Mouse (Mus musculus) ES-Bruce4 (cell line): ENCODE results near the gene Myo1e. TPM values are rescaled to one million over a fixed set of nuclear protein-coding genes. Genes with fewer than 3 reads are reported as not detected.
"Not testable (repeated sequence)": the region's sequence is repeated elsewhere in the genome, so short reads cannot be mapped to it uniquely, and the experiment has no call there.

Experiments
- H3K27ac ChIP-seq: 2 replicates; pipeline ENCODE4 v1.5.1; 2012; ENCODE audit warnings: low read length, inconsistent platforms; ENCODE audit not compliant: insufficient read depth
- H3K27me3 ChIP-seq: 2 replicates; pipeline ENCODE4 v1.6.1; 2012; ENCODE audit warnings: mild to moderate bottlenecking, low read length, inconsistent platforms; ENCODE audit not compliant: control insufficient read depth, poor library complexity, insufficient read depth, severe bottlenecking
- H3K36me3 ChIP-seq: 2 replicates; pipeline ENCODE4 v1.6.1; 2012; ENCODE audit warnings: inconsistent platforms, mild to moderate bottlenecking, low read length, moderate library complexity; ENCODE audit not compliant: control insufficient read depth, poor library complexity, insufficient read depth, severe bottlenecking
- H3K4me1 ChIP-seq: one replicate; pipeline ENCODE4 v1.8.1; 2011; ENCODE audit warnings: low read length; ENCODE audit not compliant: control insufficient read depth, insufficient read depth
- H3K4me3 ChIP-seq: 2 replicates; pipeline ENCODE4 v1.5.1; 2011; ENCODE audit warnings: low read depth, mild to moderate bottlenecking, low read length
- H3K9ac ChIP-seq: 2 replicates; pipeline ENCODE4 v1.6.1; 2012; ENCODE audit warnings: low read depth, mild to moderate bottlenecking, inconsistent platforms; ENCODE audit not compliant: poor library complexity, severe bottlenecking
- H3K9me3 ChIP-seq: replicated peaks from 2 replicates; pipeline ENCODE4 v1.6.1; 2012; ENCODE audit warnings: mild to moderate bottlenecking, low read length, inconsistent platforms; ENCODE audit not compliant: control insufficient read depth, poor library complexity, insufficient read depth, severe bottlenecking
- CTCF ChIP-seq: IDR thresholded peaks from one replicate; pipeline ENCODE4 v1.8.1; 2011; ENCODE audit warnings: low read depth, low read length
- EP300 ChIP-seq: IDR thresholded peaks from 2 replicates; pipeline ENCODE4 v1.6.1; 2011; ENCODE audit warnings: low read depth, low read length; ENCODE audit not compliant: insufficient read depth
- POLR2A ChIP-seq: IDR thresholded peaks from one replicate; pipeline ENCODE4 v1.8.1; 2011; ENCODE audit warnings: low read length; ENCODE audit not compliant: insufficient read depth
- polyA plus RNA-seq: library from polyadenylated mRNA; stranded (reverse); fragments of >200 nt; gene quantifications from 2 replicates; pipeline ENCODE4 v1.2.4, GENCODE M21; 2011; ENCODE audit warnings: low read depth; ENCODE audit not compliant: missing spikeins, insufficient read depth, insufficient read length

The Myo1e gene
- polyA plus RNA-seq, 1 experiment: 51.6 TPM

DNA sequence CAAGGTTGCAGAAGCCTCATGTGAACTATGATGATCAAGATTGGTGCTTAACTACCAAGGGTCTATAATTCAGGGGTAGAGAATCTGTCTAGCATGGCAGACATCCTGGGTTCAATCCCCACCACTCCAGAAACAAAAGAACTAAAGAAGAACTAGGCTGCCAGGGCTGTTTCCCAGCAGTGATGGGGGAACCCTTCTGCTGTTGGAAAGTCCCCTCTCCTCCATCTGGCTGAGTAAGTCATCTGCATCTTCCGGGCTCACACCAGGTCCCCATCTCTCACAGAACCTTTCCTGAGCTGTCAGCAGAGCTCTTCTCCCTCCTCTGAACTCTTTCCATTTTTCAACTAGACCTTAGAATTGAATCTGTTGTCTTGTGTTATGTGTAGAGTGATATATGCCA lies 45.9 kb downstream of the Myo1e start:
- Histone ChIP-seq H3K36me3 (no peaks in the 10 kb centered on the region), H3K27ac (no peak overlapping the region), H3K9ac (no peak overlapping the region), H3K9me3 (no peaks in the 10 kb centered on the region), H3K4me3 (no peak overlapping the region), H3K27me3 (no peaks in the 10 kb centered on the region), H3K4me1 (peaks cover 19% of the 10 kb centered on the region)
- TF ChIP-seq EP300: no peak
- TF ChIP-seq POLR2A: no peak
- TF ChIP-seq CTCF: no peak

DNA sequence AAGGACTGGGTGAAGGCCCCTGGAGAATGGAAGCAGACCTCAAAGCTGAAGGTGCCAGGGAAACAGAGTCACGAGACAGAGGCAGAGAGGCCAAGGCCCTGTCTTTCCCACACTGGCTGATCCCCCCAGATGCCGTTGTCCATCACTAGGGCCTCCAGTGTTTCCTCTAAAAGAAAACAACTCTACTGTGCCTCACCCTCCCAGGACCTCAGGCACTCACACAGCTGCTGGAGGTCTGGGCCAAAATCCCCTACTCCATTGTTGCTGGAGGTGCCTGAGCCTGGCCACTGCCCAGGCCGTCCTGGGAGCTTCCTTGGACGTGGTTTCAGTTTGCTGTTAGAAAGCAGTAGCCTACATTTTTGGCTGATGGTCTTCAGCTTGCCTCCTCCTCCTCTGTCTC lies 47.9 kb downstream of the Myo1e start:
- no peak overlapping the region for H3K4me3 ChIP-seq
- H3K4me1 ChIP-seq: peaks cover 26% of the 10 kb centered on the region
- H3K9me3 ChIP-seq: no peaks in the 10 kb centered on the region
- TF ChIP-seq EP300: no peak
- no peak for TF ChIP-seq POLR2A
- TF ChIP-seq CTCF: no peak
- H3K27me3 ChIP-seq: no peaks in the 10 kb centered on the region
- H3K9ac ChIP-seq: no peak overlapping the region
- H3K36me3 ChIP-seq: no peaks in the 10 kb centered on the region
- no peak overlapping the region for H3K27ac ChIP-seq

DNA sequence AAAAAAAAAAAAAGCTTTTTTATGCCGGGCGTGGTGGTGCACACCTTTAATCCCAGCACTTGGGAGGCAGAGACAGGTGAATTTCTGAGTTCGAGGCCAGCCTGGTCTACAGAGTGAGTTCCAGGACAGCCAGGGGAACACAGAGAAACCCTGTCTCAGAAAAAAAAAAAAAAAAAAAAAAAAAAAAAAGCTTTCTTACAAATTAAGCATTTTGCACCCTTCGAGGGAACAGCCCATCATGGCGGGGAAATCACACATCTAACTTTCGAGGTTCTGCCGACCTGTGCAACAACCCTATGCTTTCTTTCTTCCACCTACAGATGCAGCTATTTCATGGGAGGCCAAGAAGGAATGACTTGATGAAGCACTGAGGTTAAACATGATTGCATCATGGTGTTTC lies 48.9 kb downstream of the Myo1e start:
- H3K27me3 ChIP-seq, H3K9me3 ChIP-seq, H3K9ac ChIP-seq, H3K36me3 ChIP-seq, H3K4me3 ChIP-seq: not testable (repeated sequence)
- Histone ChIP-seq H3K4me1 (peaks cover 24% of the 10 kb centered on the region), H3K27ac (peak overlapping the region; percentile 26; the same call in 1 of the 2 replicates)

DNA sequence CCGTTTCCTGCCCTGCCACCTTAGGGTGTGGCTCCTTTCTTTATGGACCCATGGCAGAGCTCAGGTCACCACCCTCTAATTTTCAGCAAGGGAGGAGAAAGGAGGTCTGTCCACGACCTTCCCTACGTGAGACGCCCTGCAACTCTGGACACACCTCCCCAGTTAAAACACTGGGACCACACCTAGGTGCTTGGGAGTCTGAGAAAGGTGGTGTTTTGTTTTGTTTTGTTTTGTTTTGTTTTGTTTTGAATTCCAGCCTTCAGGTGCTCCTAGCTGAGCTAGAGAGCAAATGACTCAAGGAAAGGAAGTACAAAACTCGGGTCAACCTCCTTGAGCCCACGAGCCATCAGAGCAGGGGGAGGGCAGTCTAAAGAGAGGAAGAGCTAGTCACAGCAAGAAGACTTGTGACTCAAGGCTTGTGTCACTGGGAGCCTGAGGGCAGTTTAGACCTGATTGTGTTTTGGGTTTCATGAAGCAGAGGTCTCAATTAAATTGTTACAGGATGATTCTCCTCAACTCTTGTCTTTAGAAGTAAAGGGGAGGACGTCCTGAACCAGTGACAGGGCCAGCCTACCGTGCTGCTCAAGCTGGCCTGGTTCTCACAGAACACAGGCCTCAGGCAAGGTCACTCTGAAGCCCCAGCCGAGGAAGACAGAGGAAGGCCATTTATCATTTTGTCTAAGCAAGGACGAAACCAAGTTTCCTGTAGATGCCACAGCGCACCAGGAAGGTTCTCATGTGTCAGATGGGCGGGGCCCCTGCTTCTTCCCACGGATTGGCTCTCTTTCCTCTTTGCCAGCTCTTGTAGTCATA lies 50.3 kb downstream of the Myo1e start:
- Histone ChIP-seq H3K4me1 (peaks cover 24% of the 10 kb centered on the region), H3K4me3 (no peak overlapping the region), H3K27ac (peak overlapping the region; percentile 59)

DNA sequence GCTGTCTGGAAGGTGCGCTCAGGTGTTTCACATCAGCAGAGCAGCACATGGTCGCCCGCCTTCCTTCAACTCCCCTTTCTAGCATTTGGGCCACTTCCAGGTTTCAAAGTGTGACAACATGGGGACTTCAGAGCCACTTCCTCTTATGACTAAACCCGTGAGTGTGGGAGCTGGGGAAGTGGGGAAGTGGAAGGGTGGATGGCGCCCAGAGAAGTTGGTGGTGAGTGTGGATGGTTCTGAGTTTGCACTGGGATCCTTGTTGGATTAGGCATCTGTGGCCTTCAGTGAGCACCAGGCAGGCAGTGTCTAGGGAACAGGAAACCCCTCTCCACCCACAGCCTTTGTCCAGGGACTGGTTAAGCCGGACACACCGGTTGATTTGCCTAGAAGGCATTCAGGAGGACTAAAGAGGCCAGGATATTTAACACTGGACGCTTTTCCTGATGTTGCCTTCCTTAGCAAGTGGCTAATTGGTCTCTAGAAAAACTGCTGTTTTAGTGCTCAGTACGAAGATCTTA lies 53.2 kb downstream of the Myo1e start:
- Histone ChIP-seq H3K27ac (peak overlapping the region; percentile 55), H3K4me3 (no peak overlapping the region), H3K9ac (no peak overlapping the region), H3K4me1 (peaks cover 21% of the 10 kb centered on the region), H3K9me3 (no peaks in the 10 kb centered on the region), H3K27me3 (no peaks in the 10 kb centered on the region), H3K36me3 (no peaks in the 10 kb centered on the region)
- TF ChIP-seq EP300 (peak; percentile 96), CTCF (no peak)

More for the DNA sequence above, 50.3 kb downstream of the Myo1e start:
- Histone ChIP-seq H3K9me3 (no peaks in the 10 kb centered on the region), H3K27me3 (no peaks in the 10 kb centered on the region), H3K36me3 (no peaks in the 10 kb centered on the region), H3K9ac (no peak overlapping the region)
- no peak for TF ChIP-seq POLR2A
- TF ChIP-seq EP300: peak; percentile 82
- no peak for TF ChIP-seq CTCF

DNA sequence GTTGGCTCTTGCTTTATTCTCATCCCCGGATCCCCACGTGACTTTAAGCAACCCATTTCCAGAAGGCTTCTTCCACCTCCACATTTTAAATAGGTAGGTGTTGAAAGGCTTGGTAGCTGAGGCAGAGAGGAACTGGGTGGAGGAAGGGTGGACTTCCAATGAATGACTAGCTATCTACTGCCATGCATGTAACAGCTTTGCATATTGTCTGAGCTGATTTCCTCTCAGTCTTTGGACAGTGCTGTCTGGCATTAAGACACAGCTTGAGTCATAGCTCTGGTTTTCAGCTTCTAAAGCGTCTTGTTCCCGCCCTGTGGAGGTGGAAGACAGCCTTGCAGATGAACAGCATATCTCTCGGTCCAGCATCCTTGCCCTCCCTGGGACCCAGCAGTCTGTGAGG lies 54.5 kb downstream of the Myo1e start:
- Histone ChIP-seq H3K4me3 (no peak overlapping the region), H3K9me3 (no peaks in the 10 kb centered on the region), H3K9ac (no peak overlapping the region), H3K27ac (peak overlapping the region; percentile 27; the same call in 1 of the 2 replicates), H3K36me3 (no peaks in the 10 kb centered on the region), H3K27me3 (no peaks in the 10 kb centered on the region), H3K4me1 (peaks cover 23% of the 10 kb centered on the region)
- no peak for TF ChIP-seq POLR2A
- TF ChIP-seq EP300: no peak
- TF ChIP-seq CTCF: no peak
